Mouse (Mus musculus) ES-Bruce4 (cell line): ENCODE data around the gene Scn3a. TPM values are rescaled to one million over a fixed set of nuclear protein-coding genes. Genes with fewer than 3 reads are reported as not detected.

Experiments
- H3K27ac ChIP-seq: 2 replicates; pipeline ENCODE4 v1.5.1; 2012; ENCODE audit warnings: low read length, inconsistent platforms; ENCODE audit not compliant: insufficient read depth
- H3K27me3 ChIP-seq: 2 replicates; pipeline ENCODE4 v1.6.1; 2012; ENCODE audit warnings: mild to moderate bottlenecking, low read length, inconsistent platforms; ENCODE audit not compliant: control insufficient read depth, poor library complexity, insufficient read depth, severe bottlenecking
- H3K36me3 ChIP-seq: 2 replicates; pipeline ENCODE4 v1.6.1; 2012; ENCODE audit warnings: inconsistent platforms, mild to moderate bottlenecking, low read length, moderate library complexity; ENCODE audit not compliant: control insufficient read depth, poor library complexity, insufficient read depth, severe bottlenecking
- H3K4me1 ChIP-seq: one replicate; pipeline ENCODE4 v1.8.1; 2011; ENCODE audit warnings: low read length; ENCODE audit not compliant: control insufficient read depth, insufficient read depth
- H3K4me3 ChIP-seq: 2 replicates; pipeline ENCODE4 v1.5.1; 2011; ENCODE audit warnings: low read depth, mild to moderate bottlenecking, low read length
- H3K9ac ChIP-seq: 2 replicates; pipeline ENCODE4 v1.6.1; 2012; ENCODE audit warnings: low read depth, mild to moderate bottlenecking, inconsistent platforms; ENCODE audit not compliant: poor library complexity, severe bottlenecking
- H3K9me3 ChIP-seq: replicated peaks from 2 replicates; pipeline ENCODE4 v1.6.1; 2012; ENCODE audit warnings: mild to moderate bottlenecking, low read length, inconsistent platforms; ENCODE audit not compliant: control insufficient read depth, poor library complexity, insufficient read depth, severe bottlenecking
- CTCF ChIP-seq: IDR thresholded peaks from one replicate; pipeline ENCODE4 v1.8.1; 2011; ENCODE audit warnings: low read depth, low read length
- EP300 ChIP-seq: IDR thresholded peaks from 2 replicates; pipeline ENCODE4 v1.6.1; 2011; ENCODE audit warnings: low read depth, low read length; ENCODE audit not compliant: insufficient read depth
- POLR2A ChIP-seq: IDR thresholded peaks from one replicate; pipeline ENCODE4 v1.8.1; 2011; ENCODE audit warnings: low read length; ENCODE audit not compliant: insufficient read depth
- polyA plus RNA-seq: library from polyadenylated mRNA; stranded (reverse); fragments of >200 nt; gene quantifications from 2 replicates; pipeline ENCODE4 v1.2.4, GENCODE M21; 2011; ENCODE audit warnings: low read depth; ENCODE audit not compliant: missing spikeins, insufficient read depth, insufficient read length

Scn3a gene
- polyA plus RNA-seq, 1 experiment: 0.55 TPM

DNA sequence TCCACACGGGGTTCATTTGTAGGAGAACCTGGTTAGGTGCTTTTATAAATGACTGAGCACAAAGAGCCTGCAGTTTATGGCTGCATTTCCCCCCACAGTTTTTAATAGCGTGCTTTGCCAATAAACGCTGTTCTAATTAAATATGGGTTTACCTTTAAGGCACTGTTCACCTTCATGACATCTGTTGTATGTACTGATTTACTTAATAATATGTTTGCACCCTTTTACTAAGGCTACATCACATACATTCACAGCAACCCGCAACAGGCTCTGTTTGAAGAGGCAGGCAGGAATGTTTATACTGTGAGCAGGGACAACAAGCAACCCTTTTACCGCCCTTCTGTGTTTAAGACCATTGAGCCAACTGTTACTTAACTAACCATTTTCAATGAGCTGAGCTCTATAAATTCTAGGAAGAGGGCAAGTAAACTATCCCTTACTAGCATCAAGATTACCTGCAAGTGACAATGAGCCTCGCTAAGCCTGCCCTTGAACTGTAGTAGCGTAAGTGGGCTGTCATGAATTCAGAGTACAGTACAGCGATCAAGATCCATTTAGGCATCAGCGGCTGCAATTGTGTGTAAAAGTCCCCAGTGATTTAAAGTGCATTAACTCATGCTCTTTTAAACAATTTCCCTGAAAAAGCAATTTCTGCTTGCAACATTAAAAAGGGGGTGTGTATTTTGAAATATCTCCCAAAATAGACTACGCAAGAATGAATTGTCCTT is 35.1 kb downstream of the Scn3a start:
- H3K9ac ChIP-seq: no peak overlapping the region
- no peak overlapping the region for H3K27ac ChIP-seq
- H3K36me3 ChIP-seq: no peaks in the 10 kb centered on the region
- no peak overlapping the region for H3K4me3 ChIP-seq
- H3K9me3 ChIP-seq: no peaks in the 10 kb centered on the region
- no peak for TF ChIP-seq EP300
- no peak for TF ChIP-seq CTCF
- no peak for TF ChIP-seq POLR2A
- no peaks in the 10 kb centered on the region for H3K27me3 ChIP-seq
- H3K4me1 ChIP-seq: no peaks in the 10 kb centered on the region

DNA sequence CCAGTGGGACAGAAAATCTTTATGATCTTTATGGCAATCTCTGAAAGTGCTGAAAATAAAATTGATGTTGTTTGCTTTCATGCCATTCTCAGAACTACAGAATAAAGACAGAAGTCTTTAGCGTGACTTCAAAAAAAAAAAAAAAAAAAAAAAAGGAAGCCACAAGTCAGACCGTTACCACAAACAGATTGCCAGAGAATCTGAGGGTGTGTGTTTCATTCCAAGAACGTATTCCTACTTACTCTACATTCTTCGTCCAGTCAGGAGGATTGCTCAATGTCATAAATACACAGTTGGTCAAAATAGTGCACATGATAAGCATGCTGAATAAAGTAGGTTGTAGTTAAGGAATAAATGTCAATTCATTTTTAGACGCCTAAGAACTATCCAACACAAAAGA is 38.3 kb downstream of the Scn3a start:
- no peaks in the 10 kb centered on the region for H3K27me3 ChIP-seq
- H3K9me3 ChIP-seq: no peaks in the 10 kb centered on the region
- H3K4me3 ChIP-seq: no peak overlapping the region
- no peak overlapping the region for H3K9ac ChIP-seq
- H3K36me3 ChIP-seq: no peaks in the 10 kb centered on the region
- no peak overlapping the region for H3K27ac ChIP-seq
- TF ChIP-seq CTCF (no peak), EP300 (no peak), POLR2A (no peak)
- no peaks in the 10 kb centered on the region for H3K4me1 ChIP-seq

DNA sequence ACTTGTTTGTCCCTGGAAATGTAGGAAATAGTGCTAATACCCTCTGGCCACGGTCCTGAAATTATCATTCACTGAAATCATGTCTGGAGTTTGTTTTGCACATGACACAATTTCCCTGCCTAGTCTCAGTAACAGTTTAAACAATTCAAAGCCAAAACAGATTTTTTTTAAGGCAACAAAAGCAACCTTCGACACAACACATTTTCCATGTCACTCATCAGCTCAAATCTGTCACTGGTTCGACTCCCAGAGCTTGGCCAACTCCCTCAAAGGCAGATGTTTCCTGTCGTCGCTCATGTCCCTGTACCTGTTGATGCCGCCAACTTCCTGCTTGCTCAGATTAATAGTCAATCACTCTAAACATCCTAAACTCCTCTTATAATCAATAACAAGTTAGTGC is 50.7 kb downstream of the Scn3a start:
- no peaks in the 10 kb centered on the region for H3K4me1 ChIP-seq
- H3K27ac ChIP-seq: no peak overlapping the region
- TF ChIP-seq EP300: no peak
- no peak for TF ChIP-seq POLR2A
- no peak for TF ChIP-seq CTCF

DNA sequence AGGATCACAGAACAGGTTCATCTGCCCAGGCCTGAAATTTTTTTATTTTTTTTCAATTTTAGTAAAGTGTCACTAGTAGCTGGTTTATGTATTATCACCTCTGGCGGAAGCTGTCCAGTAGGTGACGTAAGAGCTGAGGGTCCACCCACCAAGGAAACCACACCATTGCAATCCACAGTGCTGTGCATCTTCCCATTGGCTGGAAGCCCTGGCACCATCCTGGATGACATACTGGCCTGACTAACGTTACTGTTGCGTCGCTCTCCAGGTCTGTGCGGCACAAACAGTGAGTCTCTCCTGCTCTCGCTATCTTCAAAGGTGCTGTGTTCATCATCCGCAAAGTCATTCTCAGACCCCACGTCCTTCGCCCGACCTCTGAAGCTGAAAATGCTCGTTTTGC is 59.2 kb downstream of the Scn3a start:
- Histone ChIP-seq H3K4me3 (peak overlapping the region; percentile 33), H3K27me3 (no peaks in the 10 kb centered on the region), H3K9me3 (no peaks in the 10 kb centered on the region), H3K27ac (no peak overlapping the region), H3K4me1 (no peaks in the 10 kb centered on the region), H3K36me3 (no peaks in the 10 kb centered on the region), H3K9ac (no peak overlapping the region)
- 0 out of 2 replicates have a peak, but pooled peaks have one; percentile 39 for TF ChIP-seq EP300
- no peak for TF ChIP-seq CTCF

More for the DNA sequence above, 50.7 kb downstream of the Scn3a start:
- Histone ChIP-seq H3K36me3 (no peaks in the 10 kb centered on the region), H3K9ac (no peak overlapping the region), H3K27me3 (no peaks in the 10 kb centered on the region), H3K4me3 (no peak overlapping the region), H3K9me3 (no peaks in the 10 kb centered on the region)

DNA sequence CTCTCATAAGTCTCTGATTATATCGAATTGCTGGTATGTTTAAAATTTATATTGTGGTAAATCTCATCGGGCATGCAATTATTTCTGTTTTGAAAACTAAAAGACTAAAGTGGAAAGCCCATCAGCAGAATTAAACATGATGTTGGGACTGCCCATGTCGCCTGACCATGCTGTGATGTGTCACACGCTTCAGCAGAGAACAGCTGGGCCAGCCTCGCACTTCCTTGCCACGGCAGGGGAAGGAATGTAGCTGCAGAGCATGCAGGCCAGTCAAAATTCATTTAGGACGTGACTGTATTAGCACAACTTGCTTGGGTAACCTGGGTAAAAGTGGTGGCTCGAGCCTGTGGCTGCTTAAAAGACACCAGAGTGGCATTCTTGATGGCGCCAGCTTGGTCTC is 77.0 kb downstream of the Scn3a start:
- Histone ChIP-seq H3K36me3 (no peaks in the 10 kb centered on the region), H3K27me3 (no peaks in the 10 kb centered on the region), H3K9me3 (no peaks in the 10 kb centered on the region), H3K9ac (no peak overlapping the region), H3K4me3 (no peak overlapping the region), H3K4me1 (no peaks in the 10 kb centered on the region), H3K27ac (no peak overlapping the region)
- TF ChIP-seq POLR2A (no peak), EP300 (no peak), CTCF (no peak)

DNA sequence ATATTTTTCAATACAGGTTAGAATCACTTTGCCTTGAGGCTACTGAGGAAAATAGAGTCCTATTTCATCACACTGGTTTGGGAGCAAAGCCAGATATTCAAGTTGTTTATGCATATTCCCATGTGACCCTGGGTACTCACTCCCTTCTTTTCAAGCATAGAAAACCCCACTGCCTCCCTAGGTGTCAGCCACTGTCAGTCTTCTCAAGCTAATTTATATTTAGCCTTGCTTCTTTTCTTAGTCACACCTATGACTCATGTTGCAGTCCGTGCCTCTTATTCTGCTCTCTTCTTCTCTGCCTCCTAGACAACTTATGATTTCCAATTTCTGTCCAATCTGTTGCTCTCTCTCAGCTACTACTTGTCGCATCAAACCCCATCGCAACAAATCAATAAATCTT is 84.0 kb downstream of the Scn3a start:
- Histone ChIP-seq H3K36me3 (no peaks in the 10 kb centered on the region), H3K27me3 (no peaks in the 10 kb centered on the region), H3K9me3 (no peaks in the 10 kb centered on the region), H3K4me1 (no peaks in the 10 kb centered on the region), H3K9ac (no peak overlapping the region), H3K27ac (no peak overlapping the region), H3K4me3 (no peak overlapping the region)
- TF ChIP-seq CTCF (no peak), EP300 (no peak), POLR2A (no peak)
